Comparison of ENCODE assay signal across 8 mouse cellular contexts in the genomic region with DNA sequence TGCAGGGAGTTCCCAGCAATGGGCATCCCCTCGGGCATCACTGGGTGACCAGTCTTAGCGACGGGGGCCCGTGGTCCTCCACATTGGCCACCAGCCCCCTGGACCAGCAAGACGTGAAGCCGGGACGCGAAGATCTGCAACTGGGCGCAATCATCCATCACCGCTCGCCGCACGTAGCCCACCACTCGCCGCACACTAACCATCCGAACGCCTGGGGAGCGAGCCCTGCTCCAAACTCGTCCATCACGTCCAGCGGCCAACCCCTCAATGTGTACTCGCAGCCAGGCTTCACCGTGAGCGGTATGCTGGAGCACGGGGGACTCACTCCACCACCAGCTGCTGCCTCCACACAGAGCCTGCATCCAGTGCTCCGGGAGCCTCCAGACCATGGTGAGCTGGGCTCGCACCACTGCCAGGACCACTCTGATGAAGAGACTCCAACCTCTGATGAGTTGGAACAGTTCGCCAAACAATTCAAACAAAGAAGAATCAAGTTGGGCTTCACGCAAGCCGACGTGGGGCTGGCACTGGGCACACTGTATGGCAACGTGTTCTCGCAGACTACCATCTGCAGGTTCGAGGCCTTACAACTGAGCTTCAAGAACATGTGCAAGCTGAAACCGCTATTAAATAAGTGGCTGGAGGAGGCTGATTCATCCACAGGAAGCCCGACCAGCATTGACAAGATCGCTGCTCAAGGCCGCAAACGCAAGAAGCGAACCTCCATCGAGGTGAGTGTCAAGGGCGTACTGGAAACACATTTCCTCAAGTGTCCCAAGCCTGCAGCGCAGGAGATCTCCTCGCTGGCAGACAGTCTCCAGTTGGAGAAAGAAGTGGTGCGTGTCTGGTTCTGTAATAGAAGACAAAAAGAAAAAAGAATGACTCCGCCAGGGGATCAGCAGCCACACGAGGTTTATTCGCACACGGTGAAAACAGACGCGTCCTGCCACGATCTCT. TPM values are rescaled to one million over a fixed set of nuclear protein-coding genes. Genes with fewer than 3 reads are reported as not detected.
A peak's percentile ranks its signal among the peaks of the same experiment; 100 is the strongest.
DNase-seq lines count a peak whose midpoint lies in the region; ATAC-seq and TF ChIP-seq lines count a peak whose summit lies in the region.

No protein-coding gene starts in this region.

- H3K27ac ChIP-seq in kidney, postnatal 0 days, result no peak overlapping the region
- H3K27ac ChIP-seq in hindbrain, embryonic 14.5 days, result peak overlapping the region; percentile 88
- peak overlapping the region; percentile 78 for H3K27ac ChIP-seq in midbrain, postnatal 0 days (ENCODE audit: low read depth, low read length)

- no peak overlapping the region for H3K9ac ChIP-seq in kidney, postnatal 0 days (ENCODE audit: low read depth, low read length)
- H3K9ac ChIP-seq in hindbrain, embryonic 14.5 days, result peak overlapping the region; percentile 74
- peak overlapping the region; percentile 74 for H3K9ac ChIP-seq in midbrain, postnatal 0 days (replicated peaks; ENCODE audit: low read length, poor library complexity, severe bottlenecking)

- WGBS in kidney, postnatal 0 days, result 24% methylated on average over 52 of the region's 52 CpGs
- WGBS in hindbrain, embryonic 14.5 days, result 21% methylated on average over 52 of the region's 52 CpGs
- 25% methylated on average over 52 of the region's 52 CpGs for WGBS in midbrain, postnatal 0 days

- H3K36me3 ChIP-seq in kidney, postnatal 0 days (ENCODE audit: insufficient read depth, low read length), result no peaks in the 10 kb centered on the region
- H3K36me3 ChIP-seq in hindbrain, embryonic 14.5 days (replicated peaks; ENCODE audit: control insufficient read depth, insufficient read depth), result no peaks in the 10 kb centered on the region
- H3K36me3 ChIP-seq in midbrain, postnatal 0 days (ENCODE audit: insufficient read depth, low read length), result no peaks in the 10 kb centered on the region

- DNase-seq in kidney, postnatal 0 days (ENCODE audit: low spot score), result no peak
- no peak for DNase-seq in kidney, postnatal 10 days
- DNase-seq in embryo, embryonic 11 days, result peak; percentile 27
- DNase-seq in hindbrain, embryonic 14.5 days (ENCODE audit: low spot score), result no peak
- DNase-seq in midbrain, postnatal 0 days (ENCODE audit: low spot score), result peak; percentile 11
- no peak for DNase-seq in gastrocnemius, postnatal 10 days
- no peak for DNase-seq in spleen, postnatal 10 days (ENCODE audit: low spot score in 2 of 2)
- DNase-seq in layer of hippocampus, adult 18-20 months (ENCODE audit: low spot score in 2 of 2), result no peak

- TF ChIP-seq CTCF in kidney, postnatal 0 days (IDR thresholded peaks at IDR 0.05; ENCODE audit: low read depth), result no peak
- TF ChIP-seq CTCF in midbrain, postnatal 0 days (IDR thresholded peaks at IDR 0.05), result no peak

- H3K9me3 ChIP-seq in kidney, postnatal 0 days (replicated peaks; ENCODE audit: low read length), result no peaks in the 10 kb centered on the region
- H3K9me3 ChIP-seq in hindbrain, embryonic 14.5 days (ENCODE audit: control insufficient read depth, low read length), result no peaks in the 10 kb centered on the region
- H3K9me3 ChIP-seq in midbrain, postnatal 0 days (ENCODE audit: low read length), result no peaks in the 10 kb centered on the region

- peaks cover 6% of the 10 kb centered on the region; the same call in 1 of the 2 replicates for H3K27me3 ChIP-seq in kidney, postnatal 0 days (ENCODE audit: insufficient read depth, low read length)
- no peaks in the 10 kb centered on the region for H3K27me3 ChIP-seq in hindbrain, embryonic 14.5 days (ENCODE audit: control insufficient read depth, insufficient read depth, low read length)
- H3K27me3 ChIP-seq in midbrain, postnatal 0 days (ENCODE audit: insufficient read depth, low read length), result no peaks in the 10 kb centered on the region

- peak overlapping the region; percentile 17 for H3K4me3 ChIP-seq in kidney, postnatal 0 days (replicated peaks; ENCODE audit: low read depth, low read length)
- H3K4me3 ChIP-seq in hindbrain, embryonic 14.5 days (replicated peaks; ENCODE audit: low read length), result peak overlapping the region; percentile 62
- peak overlapping the region; percentile 54 for H3K4me3 ChIP-seq in midbrain, postnatal 0 days (ENCODE audit: low read depth, low read length)

- no peak for ATAC-seq in kidney, postnatal 0 days (replicated peaks; ENCODE audit: low FRiP score, low read depth)
- ATAC-seq in hindbrain, embryonic 14.5 days (ENCODE audit: low FRiP score), result peak; percentile 34
- ATAC-seq in midbrain, postnatal 0 days (ENCODE audit: low FRiP score), result peak; percentile 50

- H3K4me1 ChIP-seq in kidney, postnatal 0 days (replicated peaks; ENCODE audit: insufficient read depth, low read length), result no peaks in the 10 kb centered on the region
- no peaks in the 10 kb centered on the region; the same call in 1 of the 2 replicates for H3K4me1 ChIP-seq in hindbrain, embryonic 14.5 days (replicated peaks; ENCODE audit: control insufficient read depth, insufficient read depth, low read length)
- H3K4me1 ChIP-seq in midbrain, postnatal 0 days (ENCODE audit: insufficient read depth, low read length), result no peaks in the 10 kb centered on the region

- H3K4me2 ChIP-seq in kidney, postnatal 0 days (ENCODE audit: low read length), result peak overlapping the region; percentile 54
- peak overlapping the region; percentile 54 for H3K4me2 ChIP-seq in hindbrain, embryonic 14.5 days (replicated peaks)
- H3K4me2 ChIP-seq in midbrain, postnatal 0 days (ENCODE audit: low read depth, low read length, poor library complexity, severe bottlenecking), result peak overlapping the region; percentile 51

RNA-seq across cellular contexts. Expression of gene Pou3f4, which starts 0.8 kb away (rescaled TPM):
- polyA plus RNA-seq in kidney, postnatal 0 days (2015; fragmentation: Nextera tagmentation; extraction: Ambion mirVana), result 0.04 TPM in 1 of 2 replicates, not detected in the other
- 7.5 and 7.6 TPM in 2 replicates for polyA plus RNA-seq in hindbrain, embryonic 14.5 days (2014; fragmentation: Nextera tagmentation; extraction: Ambion mirVana)
- 43.9 and 49.8 TPM in 2 replicates for total RNA-seq in midbrain, postnatal 0 days (2014; rRNA removed)
- polyA plus RNA-seq in midbrain, postnatal 0 days (2015; fragmentation: Nextera tagmentation; extraction: Ambion mirVana), result 11.4 and 12.4 TPM in 2 replicates
- under 1 TPM in 1 of 2 experiments, not detected in 1; 0.11 TPM for total RNA-seq in gastrocnemius, postnatal 10 days (2021)
- total RNA-seq in layer of hippocampus, adult 18-20 months (2021), result 1 to 10 TPM; 4.9 to 5.7 TPM

Comparison
In these comparisons a context has a peak if more than half of its experiments do, and no peak if none do; other contexts are left out.
1. DNase-seq: peak in embryo, embryonic 11 days (single experiment) and midbrain, postnatal 0 days (single experiment); none in kidney, postnatal 0 days (single experiment), kidney, postnatal 10 days (single experiment), hindbrain, embryonic 14.5 days (single experiment), gastrocnemius, postnatal 10 days (single experiment), spleen, postnatal 10 days (0 of 2) and layer of hippocampus, adult 18-20 months (0 of 2).
2. RNA of gene Pou3f4, which starts 0.8 kb away (total RNA-seq): 43.9 to 49.8 TPM in midbrain, postnatal 0 days and 4.9 to 5.7 TPM in layer of hippocampus, adult 18-20 months; 0.11 TPM in gastrocnemius, postnatal 10 days; every median in the first group is over 4 times any median in the second.
3. Peak in every context shown above with its lines, with median percentiles within 50 percentile points of each other: H3K4me2 ChIP-seq and H3K4me3 ChIP-seq.